Mouse (Mus musculus) lung, postnatal 36 days (tissue): ENCODE measurements around the gene Pheta2.
"Not testable (repeated sequence)": the region's sequence is repeated elsewhere in the genome, so short reads cannot be mapped to it uniquely, and the experiment has no call there.

Source experiments
- DNase-seq: peaks from one replicate; pipeline ENCODE4 v3.0.0; 2022; ENCODE audit warnings: mixed read lengths

Pheta2 gene

GRCm38 (mm10) chr15:82372446-82372845 lies 33.7 kb downstream of the Pheta2 start:
- DNase-seq: no peak

- no peak for DNase-seq
Measured at GRCm38 (mm10) chr15:82372991-82373390, 34.2 kb downstream of the Pheta2 start.

DNA sequence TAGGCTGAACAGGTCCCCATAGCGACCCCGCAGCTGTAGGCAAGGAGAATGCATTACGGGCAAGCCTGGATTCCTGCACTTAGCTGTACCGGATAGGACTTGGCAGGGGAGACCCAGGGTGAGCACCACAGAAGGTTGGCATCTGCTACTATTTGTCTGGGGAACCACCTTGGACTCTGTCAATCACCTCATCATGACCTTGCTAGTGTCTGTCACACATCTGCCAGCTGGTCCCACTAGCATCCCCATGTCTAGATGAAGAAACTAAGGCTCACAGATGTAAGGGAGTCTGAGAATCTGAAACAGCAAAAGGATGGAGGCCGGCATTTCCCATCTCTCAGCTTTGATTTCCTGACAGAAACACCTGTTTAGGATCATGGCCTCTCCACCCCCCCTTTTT lies 35.7 kb downstream of the Pheta2 start:
- no peak for DNase-seq

GRCm38 (mm10) chr15:82375855-82376254 lies 37.1 kb downstream of the Pheta2 start:
- no peak for DNase-seq

GRCm38 (mm10) chr15:82376393-82377138 lies 37.8 kb downstream of the Pheta2 start:
- peak; percentile 89 for DNase-seq

DNA sequence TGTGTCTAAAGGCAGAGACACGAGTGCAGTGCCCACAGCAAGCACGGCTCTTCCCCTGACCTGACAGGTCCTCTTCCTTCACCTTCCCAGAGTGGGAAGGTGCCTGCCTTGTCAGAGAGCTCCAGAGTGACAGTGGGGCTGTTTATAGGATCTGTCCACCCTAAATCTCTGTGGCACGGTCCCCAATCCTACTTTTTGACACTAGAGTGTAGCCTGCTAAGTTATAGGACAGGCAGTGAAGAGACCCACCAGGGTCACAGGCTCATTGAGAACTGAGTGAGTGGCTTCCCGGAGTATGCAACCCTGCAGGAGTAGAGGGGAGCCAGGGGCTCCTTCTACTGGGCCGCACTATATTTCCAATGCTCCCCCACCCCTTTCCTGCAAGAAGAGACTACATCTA lies 39.0 kb downstream of the Pheta2 start:
- no peak for DNase-seq

DNA sequence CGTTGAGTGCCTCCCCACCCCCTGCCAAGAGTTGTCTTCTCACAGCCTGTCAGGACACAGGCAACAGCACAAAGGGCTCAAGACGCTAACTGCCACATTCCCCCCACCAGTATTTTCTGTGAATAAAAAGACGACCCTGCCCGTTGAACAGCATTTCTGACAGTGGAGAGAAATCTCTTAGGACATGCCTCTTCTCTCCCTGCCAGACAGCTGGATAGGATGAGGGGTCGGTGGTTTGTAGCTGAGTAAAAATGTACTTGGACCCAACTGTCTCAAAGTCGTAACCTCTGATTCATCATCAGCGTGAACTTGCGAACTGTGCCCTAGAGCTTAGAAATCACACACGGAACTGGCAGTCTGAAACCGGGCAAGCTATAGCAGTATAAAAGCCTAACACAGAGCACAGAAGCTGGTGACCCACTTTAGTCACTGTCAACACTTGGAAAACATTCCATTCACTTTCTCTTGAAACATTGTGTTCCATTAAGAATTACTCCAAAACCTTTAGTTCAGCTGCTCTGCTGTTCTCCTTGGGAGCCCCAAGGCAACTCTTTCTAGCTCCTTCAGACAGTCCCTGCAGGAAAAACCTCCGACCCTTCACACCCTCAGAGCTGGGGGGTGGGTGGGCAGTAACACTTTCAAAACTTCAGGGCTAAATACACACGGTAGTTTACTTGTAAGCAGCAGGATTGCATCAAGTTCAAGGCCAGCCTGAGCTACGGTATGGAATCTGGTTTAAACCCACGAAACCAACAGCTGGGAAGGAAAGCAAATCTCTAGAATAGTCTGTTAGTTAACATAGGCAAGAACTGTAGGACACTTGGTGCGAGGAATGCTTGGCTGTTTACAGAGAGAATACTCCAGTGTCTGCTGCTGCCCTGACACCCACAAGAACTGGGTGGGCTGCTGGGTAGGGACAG lies 39.8 kb downstream of the Pheta2 start:
- DNase-seq: peak; percentile 48

GRCm38 (mm10) chr15:82379511-82379870 lies 40.7 kb downstream of the Pheta2 start:
- peak; percentile 24 for DNase-seq

DNA sequence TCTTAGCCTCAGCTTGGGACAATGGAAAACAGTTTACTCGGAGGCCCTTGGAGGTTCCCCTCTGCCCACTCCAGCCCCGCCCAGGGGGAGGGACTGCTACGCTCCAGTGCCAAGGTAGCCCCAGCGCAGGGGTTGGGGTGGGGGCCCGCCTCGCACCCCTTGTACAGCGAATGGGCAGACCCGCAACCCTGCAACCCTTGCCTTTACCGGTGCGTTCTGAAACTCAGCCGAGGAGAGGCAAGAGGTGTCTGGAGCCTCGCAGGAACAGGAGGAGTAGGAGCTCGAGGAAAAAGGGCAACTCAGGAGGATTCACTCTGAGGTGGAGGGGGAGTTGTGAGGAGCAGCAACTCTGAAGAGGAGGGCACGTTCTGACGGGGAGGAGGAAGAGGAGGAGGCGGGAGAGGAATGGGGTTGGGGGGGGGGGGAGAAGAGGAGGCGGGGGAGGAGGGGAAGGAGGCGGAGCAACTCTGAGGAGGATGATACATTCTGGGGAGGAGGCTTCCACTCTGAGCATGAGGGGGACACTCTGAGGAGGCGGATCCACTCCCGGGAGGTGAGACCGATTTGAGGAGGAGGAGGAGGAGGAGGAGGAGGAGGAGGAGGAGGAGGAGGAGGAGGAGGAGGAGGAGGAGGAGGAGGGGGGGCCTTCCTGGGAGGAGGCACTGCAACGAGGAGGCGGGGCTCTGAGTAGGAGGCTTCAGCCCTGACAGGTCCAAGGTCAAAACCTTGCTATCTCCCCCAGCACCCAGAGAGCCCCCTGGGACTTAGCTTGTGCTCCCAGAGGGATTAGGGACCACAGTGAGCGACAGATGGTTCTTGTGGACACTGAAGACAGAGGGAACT lies 41.4 kb downstream of the Pheta2 start, which contains the start of gene Cyp2d22:
Gene Cyp2d22 (minus strand): TSS at position 390 of the 843 bp plus-strand sequence.
- DNase-seq: peak; percentile 73

GRCm38 (mm10) chr15:82380714-82381062 lies 41.9 kb downstream of the Pheta2 start:
- DNase-seq: no peak

GRCm38 (mm10) chr15:82382441-82382840 lies 43.7 kb downstream of the Pheta2 start:
- DNase-seq: no peak

GRCm38 (mm10) chr15:82385729-82386128 lies 47.0 kb downstream of the Pheta2 start:
- DNase-seq: no peak

GRCm38 (mm10) chr15:82389916-82390315 lies 51.2 kb downstream of the Pheta2 start:
- not testable (repeated sequence) for DNase-seq

- not testable (repeated sequence) for DNase-seq
Measured at GRCm38 (mm10) chr15:82393922-82394321, 55.2 kb downstream of the Pheta2 start, which contains the start of gene Cyp2d11. TSS of gene Cyp2d11 (minus strand) at chr15:82394022.
